Mouse (Mus musculus): ENCODE results near the gene Ncapg2.

The Ncapg2 gene

GRCm38 (mm10) chr12:116405045-116405835 is at the start of gene Ncapg2:
Gene Ncapg2, plus strand, starts transcription at chr12:116405402.
- DNase-seq, result peak; percentile 99

- no peak for DNase-seq
These were observed 43.1 kb upstream of the Ncapg2 start for GRCm38 (mm10) chr12:116362091-116362490.

- no peak for DNase-seq
These were observed 38.3 kb upstream of the Ncapg2 start for GRCm38 (mm10) chr12:116366900-116367299.

GRCm38 (mm10) chr12:116367346-116367745 is 37.9 kb upstream of the Ncapg2 start:
- no peak for DNase-seq

GRCm38 (mm10) chr12:116368857-116369256 is 36.3 kb upstream of the Ncapg2 start:
- no peak for DNase-seq

- no peak for DNase-seq
These were observed 22.1 kb upstream of the Ncapg2 start for GRCm38 (mm10) chr12:116383101-116383500.

GRCm38 (mm10) chr12:116383995-116384394 is 21.2 kb upstream of the Ncapg2 start:
- DNase-seq, result no peak

GRCm38 (mm10) chr12:116386802-116387201 is 18.4 kb upstream of the Ncapg2 start:
- no peak for DNase-seq

GRCm38 (mm10) chr12:116389868-116390267 is 15.3 kb upstream of the Ncapg2 start:
- DNase-seq, result no peak

GRCm38 (mm10) chr12:116394327-116394726 is 10.9 kb upstream of the Ncapg2 start:
- DNase-seq, result no peak

GRCm38 (mm10) chr12:116395312-116395711 is 9.9 kb upstream of the Ncapg2 start:
- no peak for DNase-seq

- no peak for DNase-seq
These were observed 9.0 kb upstream of the Ncapg2 start for GRCm38 (mm10) chr12:116396072-116396695.

GRCm38 (mm10) chr12:116404012-116404679 is 1.1 kb upstream of the Ncapg2 start:
- no peak for DNase-seq

GRCm38 (mm10) chr12:116405836-116406155 is 594 bp downstream of the Ncapg2 start:
- no peak for DNase-seq

GRCm38 (mm10) chr12:116407883-116408282 is 2.7 kb downstream of the Ncapg2 start:
- DNase-seq, result no peak

GRCm38 (mm10) chr12:116414941-116415340 is 9.7 kb downstream of the Ncapg2 start:
- DNase-seq, result no peak

GRCm38 (mm10) chr12:116416514-116416913 is 11.3 kb downstream of the Ncapg2 start:
- DNase-seq, result no peak

GRCm38 (mm10) chr12:116421656-116422055 is 16.5 kb downstream of the Ncapg2 start:
- DNase-seq, result no peak

- DNase-seq, result no peak
These were observed 20.2 kb downstream of the Ncapg2 start for GRCm38 (mm10) chr12:116425392-116425791.

GRCm38 (mm10) chr12:116433742-116434141 is 28.5 kb downstream of the Ncapg2 start:
- DNase-seq, result no peak

GRCm38 (mm10) chr12:116435232-116435631 is 30.0 kb downstream of the Ncapg2 start:
- DNase-seq, result no peak

GRCm38 (mm10) chr12:116436125-116436524 is 30.9 kb downstream of the Ncapg2 start:
- no peak for DNase-seq

GRCm38 (mm10) chr12:116438591-116438990 is 33.4 kb downstream of the Ncapg2 start:
- peak; percentile 2 for DNase-seq

- no peak for DNase-seq
These were observed 37.0 kb downstream of the Ncapg2 start for GRCm38 (mm10) chr12:116442184-116442583.
